Mouse (Mus musculus) embryo, embryonic 11 days (tissue): Measurements from ENCODE around the gene Stk16.
A peak's percentile ranks its signal among the peaks of the same experiment; 100 is the strongest.

Experiments
- DNase-seq: peaks from one replicate; pipeline ENCODE4 v3.0.0-alpha.2; 2015

Stk16 gene

DNA sequence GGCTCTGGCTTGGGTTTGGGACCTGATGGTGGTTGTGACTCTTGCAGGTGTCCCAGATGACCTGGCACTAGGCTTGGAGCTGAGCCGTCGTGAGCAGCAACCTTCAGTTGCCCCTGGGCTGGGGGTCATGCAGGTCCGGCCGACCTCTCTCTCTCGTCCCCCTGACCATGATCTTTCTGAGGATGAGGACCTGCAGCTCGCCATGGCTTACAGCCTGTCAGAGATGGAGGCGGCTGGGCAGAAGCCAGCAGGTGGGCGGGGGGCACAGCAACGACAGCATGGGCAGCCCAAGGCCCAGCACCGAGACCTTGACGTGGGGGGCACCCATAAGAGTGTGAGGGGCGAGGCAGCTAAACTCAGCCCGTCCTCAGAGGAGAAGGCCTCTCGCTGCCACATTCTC lies 32.8 kb downstream of the Stk16 start:
- DNase-seq = no peak

DNA sequence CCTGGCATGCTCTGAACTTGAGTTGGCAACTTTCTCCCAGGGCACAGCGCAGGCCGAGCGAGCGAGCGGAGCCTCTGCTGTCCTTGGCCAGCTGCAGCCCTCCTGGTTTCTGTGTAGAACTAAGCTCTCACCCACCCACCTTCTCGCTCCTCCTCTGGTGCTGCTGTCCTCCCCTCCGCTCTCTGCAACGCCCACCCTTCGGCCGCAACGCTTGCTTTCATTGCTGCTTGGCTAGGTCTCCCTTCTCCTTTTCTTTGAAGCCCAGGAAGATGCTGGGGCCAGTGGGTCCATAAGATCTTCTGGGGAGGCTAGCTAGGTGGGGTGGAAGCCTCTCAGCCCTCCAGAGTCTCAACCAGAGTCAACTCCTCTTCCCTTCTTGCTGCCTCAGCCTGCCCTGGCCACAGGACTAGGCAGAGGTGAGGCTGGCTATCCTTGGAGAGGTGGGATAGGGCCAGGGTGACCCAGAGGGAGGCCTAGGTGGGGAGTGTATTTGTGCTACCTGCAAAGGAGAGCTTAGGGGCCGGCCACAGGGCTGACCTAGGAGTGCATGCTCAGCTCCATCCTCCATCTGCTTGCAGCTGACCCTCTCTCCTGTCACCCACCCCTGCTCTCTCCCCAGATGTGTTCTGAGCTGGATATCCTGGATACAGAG lies 33.7 kb downstream of the Stk16 start:
- DNase-seq = no peak

DNA sequence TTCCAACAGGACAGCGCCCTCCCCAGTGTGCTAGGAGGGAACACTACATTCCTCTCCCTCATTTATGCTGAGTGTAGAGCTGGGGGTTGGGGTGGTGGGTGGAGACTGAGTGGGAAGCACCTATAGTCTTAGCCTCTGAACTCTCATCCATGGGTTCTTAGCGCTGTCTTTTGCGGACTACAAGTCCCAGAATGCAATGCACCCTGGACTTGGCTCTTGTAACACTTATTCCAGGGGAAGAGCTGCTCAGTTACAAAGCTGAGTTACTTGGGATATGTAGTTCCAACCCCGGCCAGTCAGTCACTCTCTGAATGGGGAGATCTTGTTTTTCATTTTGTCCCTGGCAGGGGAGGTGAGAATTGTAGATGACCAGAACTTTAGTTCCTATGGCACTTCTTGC lies 34.2 kb downstream of the Stk16 start:
- peak; percentile 71 for DNase-seq

DNA sequence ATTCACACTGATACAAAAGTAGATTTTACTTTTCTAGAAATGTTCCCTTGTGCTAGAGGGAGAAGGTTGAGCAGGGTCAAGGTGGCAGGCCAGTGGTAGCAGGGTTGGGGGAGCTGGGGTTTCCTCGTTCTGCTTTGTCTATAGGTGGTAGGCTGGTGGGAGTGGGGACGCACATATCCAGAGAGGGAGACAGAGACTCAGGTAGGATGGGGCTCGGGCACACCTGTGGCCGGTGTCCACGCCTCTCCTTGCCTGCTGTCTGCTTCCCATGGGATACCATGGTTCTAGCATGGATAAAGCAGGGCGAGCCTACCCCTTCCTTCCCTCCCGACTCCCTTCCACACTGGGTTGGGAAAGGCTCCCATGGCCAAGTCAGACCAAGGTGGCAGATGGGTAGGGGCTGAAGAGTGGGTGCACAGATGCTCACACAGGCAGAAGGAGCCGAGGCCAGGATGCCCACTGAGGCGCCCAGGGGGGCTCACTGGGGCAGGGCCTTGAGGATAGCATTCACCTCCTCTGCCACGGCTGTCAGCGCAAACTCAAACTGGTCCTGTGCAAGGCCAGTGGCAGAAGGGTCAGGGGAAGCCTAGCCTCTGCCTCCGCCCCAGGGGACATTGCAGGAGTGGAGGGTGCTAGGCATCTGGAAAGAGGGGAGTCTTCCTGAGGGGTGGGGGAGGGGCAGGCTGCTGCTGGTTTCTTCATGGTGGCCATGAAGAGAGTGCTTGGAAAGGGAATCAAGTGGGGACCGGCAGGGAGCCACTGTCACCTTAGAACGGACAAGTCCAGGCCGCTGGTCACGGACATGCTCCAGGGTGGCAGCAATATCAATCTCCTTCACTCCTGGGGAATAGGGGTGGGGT lies 36.7 kb downstream of the Stk16 start:
- no peak for DNase-seq

DNA sequence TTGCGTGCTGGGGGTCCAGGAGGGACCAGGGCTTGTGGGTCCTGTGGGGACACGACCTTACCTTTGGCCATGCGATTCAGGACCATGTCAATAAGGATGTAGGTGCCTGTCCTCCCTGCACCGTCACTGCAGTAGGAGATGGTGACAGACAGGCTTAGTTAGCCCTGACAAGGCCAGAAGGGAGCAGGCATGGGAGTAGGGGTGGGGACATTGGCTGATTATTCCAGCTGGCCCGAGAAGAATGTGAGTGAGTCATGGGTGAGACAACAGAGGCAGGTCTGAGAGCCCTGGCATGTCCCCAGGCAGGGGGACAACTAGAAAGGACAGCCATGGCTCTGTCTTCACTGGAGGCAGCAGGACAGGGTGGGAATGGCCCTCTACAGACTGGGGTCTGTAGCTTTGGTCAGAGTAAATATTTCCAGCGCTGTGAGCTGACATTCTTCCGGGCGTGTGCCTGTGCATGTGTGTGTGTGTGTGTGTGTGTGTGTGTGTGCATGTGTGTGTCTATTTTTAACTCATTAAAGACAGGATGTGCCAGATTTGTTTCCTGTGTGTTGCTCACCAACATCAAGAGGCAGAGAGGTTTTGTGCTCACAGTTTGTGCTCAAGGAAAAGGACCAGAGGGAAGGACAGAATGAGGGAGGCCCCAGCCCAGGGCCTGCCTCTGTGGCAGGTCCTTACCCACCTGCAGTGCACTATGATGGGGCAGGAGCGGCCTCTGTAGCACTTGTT lies 37.6 kb downstream of the Stk16 start:
- no peak for DNase-seq

DNA sequence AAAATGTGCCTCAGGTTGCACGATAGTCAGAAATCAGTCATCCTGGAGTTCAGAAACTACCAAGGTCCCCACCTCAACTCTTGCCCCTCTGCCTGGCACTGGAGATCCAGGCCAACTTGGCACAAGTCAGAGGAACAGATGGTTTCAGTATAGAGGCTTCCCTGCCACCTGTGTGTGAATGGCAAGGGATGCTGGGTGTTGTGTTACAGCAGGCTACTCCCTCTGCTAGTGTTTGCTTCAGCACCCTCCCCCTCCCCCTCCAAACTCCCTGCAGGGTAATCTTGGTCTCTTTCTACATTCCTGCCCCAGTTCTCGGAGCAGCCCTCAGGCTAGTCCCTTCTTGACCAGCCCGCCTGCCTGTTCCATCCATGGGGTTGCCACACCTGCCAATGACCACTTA lies 39.9 kb downstream of the Stk16 start:
- no peak for DNase-seq

DNA sequence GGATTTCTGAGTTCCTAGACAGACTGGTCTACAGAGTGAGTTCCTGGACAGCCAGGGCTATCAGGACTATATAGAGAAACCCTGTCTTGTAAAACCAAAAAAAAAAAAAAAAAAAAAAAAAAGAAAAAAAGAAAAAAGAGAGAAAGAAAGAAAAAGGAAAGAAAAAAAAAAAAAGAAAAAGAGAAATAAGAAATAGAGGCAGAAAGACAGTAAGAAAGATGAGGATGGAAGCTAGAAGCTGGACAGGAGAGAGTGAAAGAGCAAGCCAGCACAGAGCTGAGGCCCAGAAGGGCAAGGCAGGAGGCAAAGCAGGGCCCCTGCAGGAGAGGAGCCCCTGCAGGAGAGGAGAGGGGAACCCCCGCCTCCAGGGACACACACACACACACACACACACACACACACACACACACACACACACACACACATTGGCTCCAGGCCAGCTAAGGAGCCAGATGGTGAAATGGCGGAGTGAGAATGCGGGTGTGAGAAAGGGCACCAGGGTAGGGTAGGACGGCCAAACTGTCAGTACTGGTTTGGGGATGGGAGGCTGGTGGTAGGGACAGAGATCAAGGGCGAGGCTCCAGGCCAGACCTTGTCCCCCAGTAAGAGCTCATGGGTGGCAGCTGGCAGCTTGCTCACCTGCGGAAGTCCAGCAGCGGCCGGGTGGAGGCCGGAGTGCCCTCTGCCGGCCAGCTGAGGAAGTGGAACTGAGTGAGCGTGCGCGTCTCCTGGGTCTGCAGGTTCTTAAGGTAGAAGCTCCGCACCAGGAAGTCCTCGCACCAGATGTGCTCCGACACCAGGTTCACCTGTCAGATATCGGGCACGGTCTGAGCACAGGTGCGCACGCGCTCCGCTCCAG lies 40.7 kb downstream of the Stk16 start:
- peak; percentile 78 for DNase-seq

DNA sequence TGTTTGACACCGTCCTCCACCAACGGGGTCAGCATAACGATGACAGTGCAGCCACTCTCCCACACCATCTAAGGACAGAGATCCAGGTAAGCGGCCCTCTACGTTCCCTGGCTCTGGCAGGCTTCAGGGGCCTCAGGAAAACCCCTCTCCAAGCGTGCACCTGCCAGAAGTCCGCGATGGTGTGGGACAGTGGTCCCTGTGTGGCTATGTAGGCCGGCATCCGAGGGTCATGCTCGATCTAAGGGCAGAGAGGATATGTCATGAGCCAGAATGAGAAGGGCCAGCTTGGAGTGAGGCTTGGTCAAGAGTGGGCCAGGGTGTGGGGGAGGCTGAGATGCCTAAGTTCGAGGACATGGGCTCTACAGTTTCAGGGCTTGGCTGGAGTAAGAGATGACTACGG lies 41.7 kb downstream of the Stk16 start:
- DNase-seq = no peak

DNA sequence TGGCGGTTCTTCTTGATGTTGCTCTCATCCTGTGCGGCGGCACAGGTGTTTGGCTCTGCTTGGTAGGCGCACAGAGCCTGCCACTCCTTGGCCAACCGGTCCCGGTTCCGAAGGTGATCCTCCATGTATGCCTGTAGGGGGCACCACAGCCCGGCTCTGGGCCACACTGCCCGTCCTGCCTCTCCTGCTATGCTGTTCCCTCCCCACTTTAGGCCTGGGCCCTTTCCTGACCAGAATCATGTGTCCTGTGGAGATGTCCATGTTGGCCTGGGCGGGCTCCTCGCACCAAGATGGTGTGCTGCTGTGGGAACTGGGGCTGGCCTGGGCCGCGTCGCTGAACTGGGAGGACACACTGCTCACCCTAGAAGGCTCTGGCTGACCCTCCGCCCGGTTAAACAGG lies 42.4 kb downstream of the Stk16 start:
- DNase-seq = no peak

DNA sequence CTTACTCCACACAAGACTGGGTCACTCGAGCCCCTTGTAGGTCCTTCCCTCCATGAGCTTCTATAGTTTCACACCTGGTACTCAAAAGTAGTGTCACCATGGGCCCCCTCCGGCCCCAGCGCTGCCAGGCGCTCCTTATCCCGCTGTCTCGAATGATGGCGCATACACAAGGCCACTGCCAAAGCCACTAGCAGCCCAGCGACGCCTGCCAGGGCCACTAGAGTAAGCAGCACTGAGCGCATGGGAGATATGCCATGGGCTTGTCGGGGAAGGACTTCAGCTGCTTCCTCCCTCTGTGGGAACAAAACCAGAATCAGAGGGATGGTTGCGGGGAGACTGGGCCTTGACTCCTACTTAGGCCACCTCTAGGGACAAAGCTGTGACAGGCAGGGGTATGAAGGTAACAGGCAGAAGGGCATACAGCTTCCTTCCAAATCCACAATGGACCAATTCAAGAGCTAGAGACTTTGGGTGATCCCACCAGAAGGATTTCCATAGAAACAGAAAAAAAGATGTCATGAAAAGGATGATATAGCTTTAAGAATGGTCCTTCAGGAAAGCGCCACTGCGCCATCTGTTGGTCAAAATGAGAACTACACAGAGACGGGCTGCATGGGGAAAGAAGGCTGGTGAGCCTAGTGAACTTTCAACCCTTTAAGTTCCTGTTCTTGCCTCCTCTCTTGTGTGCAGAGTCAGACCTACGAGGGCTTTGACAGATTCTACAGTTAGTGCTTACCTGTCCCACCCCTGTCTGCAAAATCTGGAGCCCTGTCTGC lies 43.4 kb downstream of the Stk16 start:
- peak; percentile 76 for DNase-seq

DNA sequence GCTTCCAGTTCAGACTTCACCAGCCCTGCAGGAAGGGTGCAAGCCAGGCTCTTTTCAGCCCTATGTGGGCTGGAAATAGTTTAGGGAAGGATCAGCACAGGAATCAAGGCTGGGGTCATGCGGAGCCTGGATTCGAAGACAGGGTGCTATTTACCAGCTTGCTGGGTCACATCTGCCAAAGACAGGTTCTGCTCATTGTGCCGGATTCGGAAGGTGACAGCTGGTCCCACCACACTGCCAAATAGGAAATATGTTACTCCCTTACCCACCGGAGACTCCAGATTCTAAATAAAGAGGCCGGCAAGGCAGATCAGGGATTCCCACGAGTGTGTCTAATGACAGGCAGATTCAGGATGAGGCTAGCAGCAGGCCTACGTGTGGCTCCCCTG lies 44.0 kb downstream of the Stk16 start:
- no peak for DNase-seq

DNA sequence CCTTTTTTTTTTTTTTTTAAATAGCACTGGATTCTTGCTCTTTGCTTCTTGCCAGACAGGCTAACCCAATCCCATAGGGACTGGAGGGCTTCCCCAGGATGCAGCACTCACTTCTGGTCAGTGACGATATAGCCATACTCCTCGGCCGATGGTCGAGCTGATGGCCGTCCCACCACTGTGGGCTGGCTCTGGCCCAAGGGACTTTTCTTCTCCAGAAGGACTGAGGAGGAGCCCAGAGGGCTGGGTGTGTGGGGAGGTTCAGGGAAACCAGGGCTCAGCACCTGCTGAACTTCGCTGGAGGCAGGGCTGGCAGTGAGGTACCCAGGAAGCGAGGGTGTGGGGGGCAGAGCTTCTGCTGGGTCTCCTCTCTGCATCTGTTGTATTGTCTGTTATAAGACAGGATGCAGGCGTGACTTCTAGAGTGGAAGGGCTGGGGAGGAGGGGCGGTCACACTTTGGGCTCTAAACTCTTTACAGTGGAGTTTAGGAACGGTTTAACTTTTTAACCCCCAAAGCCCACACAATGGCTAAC lies 44.9 kb downstream of the Stk16 start:
- no peak for DNase-seq

DNA sequence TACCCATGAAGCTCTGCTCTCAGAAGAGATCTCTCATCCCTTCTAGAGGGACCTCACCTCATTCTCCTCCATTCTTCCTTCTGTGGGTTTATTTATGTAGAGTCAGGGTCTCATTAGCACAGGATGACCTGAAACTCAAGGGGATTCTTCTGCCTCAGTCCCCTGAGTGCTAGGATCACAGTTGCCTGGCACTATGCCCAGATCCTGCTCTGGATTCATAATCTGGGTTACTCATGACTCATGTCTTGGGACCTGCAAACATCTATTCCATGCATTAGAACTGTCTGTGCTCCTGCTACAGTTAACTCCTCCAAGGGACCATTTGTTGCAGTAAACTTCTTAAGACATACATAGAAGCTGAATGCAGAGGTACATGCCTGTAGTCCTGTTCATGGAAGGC lies 50.6 kb downstream of the Stk16 start:
- no peak for DNase-seq

DNA sequence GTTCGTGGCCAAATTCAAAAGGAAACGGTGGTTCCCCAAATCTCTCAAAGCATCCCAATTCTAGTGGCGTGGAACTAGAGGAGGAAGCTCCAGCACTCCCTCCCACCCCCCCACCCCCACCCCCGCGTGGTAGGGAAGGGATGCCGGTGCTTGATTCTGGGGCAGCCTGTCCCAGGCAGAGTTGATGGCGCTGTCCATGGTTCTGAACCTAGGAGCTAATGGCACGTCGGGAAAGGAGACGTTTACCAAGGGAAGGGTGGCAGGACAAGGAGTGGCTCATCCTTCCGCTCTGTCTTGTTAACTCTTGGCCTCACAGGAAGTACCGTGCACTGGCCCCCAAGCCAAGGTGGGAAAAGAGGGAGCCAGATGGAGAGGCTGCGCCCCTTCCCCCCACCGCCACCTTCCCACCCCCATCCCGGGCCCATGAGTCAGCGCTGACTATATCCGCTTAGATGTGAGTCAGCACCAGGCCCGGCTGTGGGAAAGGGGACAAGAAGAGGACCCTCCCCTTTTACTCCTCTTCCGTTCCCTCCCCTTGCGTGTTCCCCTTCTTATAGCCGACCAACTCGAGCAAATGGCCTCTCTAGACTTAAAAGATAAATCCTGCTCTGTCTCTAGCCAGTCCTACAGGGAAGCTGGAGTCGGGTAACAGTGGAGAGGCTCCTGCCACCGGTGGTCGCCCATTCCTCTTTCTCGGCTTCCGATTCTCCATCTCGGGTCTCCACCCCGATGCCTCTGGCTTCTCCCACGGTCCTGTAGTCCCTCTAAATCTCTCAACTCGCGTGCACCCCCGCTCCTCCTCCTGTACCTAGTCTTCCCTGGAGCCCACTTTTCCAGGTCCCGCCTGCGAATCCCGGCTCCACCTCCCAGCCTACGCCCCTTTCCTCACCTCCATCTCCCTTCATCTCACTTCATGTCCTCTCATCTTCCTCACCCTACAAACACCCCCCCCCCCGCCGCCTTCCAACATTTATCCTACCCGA lies 52.6 kb downstream of the Stk16 start:
- peak; percentile 89 for DNase-seq

DNA sequence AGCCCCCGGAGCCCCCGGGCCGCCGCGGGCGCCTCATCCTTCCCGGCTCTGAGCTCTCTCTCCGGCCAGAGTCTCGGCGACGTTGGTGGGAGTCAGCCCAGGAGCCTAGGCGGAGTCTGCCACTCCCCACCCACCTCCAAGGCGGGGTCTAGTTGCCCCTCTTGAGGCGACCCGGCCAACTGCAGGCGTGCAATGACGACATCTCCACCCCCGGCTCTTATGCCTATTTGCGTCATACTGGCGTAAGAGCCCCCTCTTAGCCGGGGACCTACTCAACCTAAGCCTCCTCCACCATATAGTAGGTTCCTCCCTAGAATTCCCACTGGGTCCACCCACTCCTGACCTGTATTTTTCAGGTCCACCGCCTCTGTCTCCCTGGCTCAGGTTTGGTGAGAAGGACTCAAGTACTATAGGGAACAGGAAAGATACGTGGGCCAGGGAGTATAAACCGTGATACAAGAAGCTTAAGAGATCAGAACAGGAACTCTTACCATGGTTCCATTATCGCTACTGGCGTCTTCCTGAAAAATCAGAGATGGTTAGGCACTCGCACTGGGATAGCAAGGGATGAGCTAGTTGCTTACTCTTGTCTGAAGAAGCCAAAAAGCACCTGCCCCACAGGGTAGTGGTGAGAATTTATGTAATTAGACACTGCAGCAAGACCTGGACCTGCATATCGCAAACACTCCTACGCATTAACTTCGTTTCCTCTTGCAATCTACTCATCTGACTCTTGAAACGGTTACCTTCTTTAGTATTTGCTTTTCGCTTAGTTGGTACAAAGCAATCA lies 53.6 kb downstream of the Stk16 start, which contains the start of gene Ptprn:
Ptprn (minus strand) TSS at position 412 of the 790 bp plus-strand sequence.
- DNase-seq = peak; percentile 45
